Mouse (Mus musculus): ENCODE data around the gene Coro2a. TPM values are rescaled to one million over a fixed set of nuclear protein-coding genes. Genes with fewer than 3 reads are reported as not detected.

Gene Coro2a
- polyA plus RNA-seq, 2 experiments, result 2.2 to 3.2 TPM

DNA sequence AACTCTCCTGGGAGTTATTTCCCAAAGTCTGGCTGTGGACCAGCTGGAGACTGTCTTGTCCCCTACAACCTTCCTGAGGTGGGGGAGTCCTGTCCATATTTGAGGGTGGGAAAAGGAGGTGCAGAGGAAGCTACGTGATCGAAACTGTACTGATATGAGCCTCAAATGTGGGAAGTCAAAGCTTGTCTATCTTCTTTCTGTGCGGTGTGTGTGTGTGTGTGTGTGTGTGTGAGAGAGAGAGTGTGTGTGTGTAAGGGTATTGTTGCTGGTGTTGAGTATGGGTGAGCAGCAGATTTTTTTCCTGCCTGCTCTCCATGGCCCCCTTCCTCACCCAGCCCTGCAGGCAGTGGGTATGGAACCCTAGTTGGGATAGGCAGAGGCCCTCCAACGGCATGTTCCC is 37.8 kb downstream of the Coro2a start:
- no peak for ATAC-seq (ENCODE audit: low FRiP score, low read depth)
- H3K27me3 ChIP-seq (ENCODE audit: control insufficient read depth, insufficient read depth, low read length), result no peaks in the 10 kb centered on the region
- H3K36me3 ChIP-seq (ENCODE audit: control insufficient read depth, insufficient read depth, low read length), result no peaks in the 10 kb centered on the region
- H3K9me3 ChIP-seq (ENCODE audit: control insufficient read depth, low read length), result no peaks in the 10 kb centered on the region
- DNase-seq (ENCODE audit: low spot score), result no peak
- no peak overlapping the region for H3K4me2 ChIP-seq (replicated peaks; ENCODE audit: low read depth, low read length, severe bottlenecking)
- H3K4me1 ChIP-seq (ENCODE audit: control insufficient read depth, insufficient read depth, low read length), result no peaks in the 10 kb centered on the region
- H3K27ac ChIP-seq (replicated peaks; ENCODE audit: low read depth, low read length), result no peak overlapping the region
- H3K4me3 ChIP-seq (replicated peaks; ENCODE audit: low read length), result no peak overlapping the region
- 88% methylated on average over 4 of the region's 4 CpGs for WGBS
- H3K9ac ChIP-seq (ENCODE audit: low read depth, low read length, severe bottlenecking), result no peak overlapping the region
- TF ChIP-seq POLR2A (IDR thresholded peaks at IDR 0.05; ENCODE audit: borderline replicate concordance, extremely low read depth, insufficient read depth, insufficient read length), result no peak

DNA sequence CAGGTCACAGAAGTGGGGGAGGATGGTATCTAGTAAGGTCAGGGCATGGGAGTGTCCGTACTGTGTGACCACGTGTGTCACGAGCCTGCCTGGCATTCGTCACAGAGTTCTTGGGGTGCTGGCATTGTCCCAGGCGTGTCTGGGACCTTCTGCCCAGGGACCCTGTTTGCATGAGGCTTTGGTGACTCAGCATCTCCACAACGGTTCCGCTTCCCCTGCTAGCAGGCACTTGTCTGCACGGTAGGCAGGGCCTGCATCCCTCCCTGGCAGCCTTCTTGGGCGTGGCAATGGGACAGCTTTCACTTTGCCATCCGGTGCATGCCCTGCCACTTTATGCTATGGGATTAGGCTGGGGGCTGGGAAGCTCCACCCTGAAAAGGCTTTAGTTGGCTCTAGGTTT is 38.2 kb downstream of the Coro2a start:
- WGBS, result 68% methylated on average over 10 of the region's 10 CpGs
- Histone ChIP-seq H3K27ac (replicated peaks; ENCODE audit: low read depth, low read length) (no peak overlapping the region), H3K36me3 (ENCODE audit: control insufficient read depth, insufficient read depth, low read length) (no peaks in the 10 kb centered on the region), H3K4me3 (replicated peaks; ENCODE audit: low read length) (no peak overlapping the region), H3K9me3 (ENCODE audit: control insufficient read depth, low read length) (no peaks in the 10 kb centered on the region), H3K4me1 (ENCODE audit: control insufficient read depth, insufficient read depth, low read length) (no peaks in the 10 kb centered on the region), H3K4me2 (replicated peaks; ENCODE audit: low read depth, low read length, severe bottlenecking) (no peak overlapping the region), H3K9ac (ENCODE audit: low read depth, low read length, severe bottlenecking) (no peak overlapping the region), H3K27me3 (ENCODE audit: control insufficient read depth, insufficient read depth, low read length) (no peaks in the 10 kb centered on the region)
- no peak for ATAC-seq (ENCODE audit: low FRiP score, low read depth)
- TF ChIP-seq POLR2A (IDR thresholded peaks at IDR 0.05; ENCODE audit: borderline replicate concordance, extremely low read depth, insufficient read depth, insufficient read length), result no peak
- no peak for DNase-seq (ENCODE audit: low spot score)

DNA sequence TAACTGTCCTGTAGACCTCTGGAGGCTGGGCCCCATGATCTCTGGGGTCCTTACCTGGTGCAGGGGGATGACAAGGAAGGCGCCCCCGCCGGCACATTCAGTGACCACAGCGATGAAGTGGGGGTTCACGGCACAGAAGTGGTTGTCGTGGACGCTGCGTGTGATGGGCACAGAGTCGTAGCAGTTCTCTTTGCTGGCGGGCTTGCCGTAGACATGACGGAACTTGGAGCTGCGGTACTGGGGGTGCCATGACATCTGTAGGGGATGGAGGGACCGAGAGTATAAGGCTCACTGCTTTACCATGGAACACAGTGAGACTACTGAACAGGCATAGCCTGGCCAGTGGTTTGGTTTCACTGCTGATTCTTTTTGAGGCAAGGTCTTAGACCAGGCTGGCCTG is 39.2 kb downstream of the Coro2a start:
- no peak for TF ChIP-seq POLR2A (IDR thresholded peaks at IDR 0.05; ENCODE audit: borderline replicate concordance, extremely low read depth, insufficient read depth, insufficient read length)
- Histone ChIP-seq H3K4me2 (replicated peaks; ENCODE audit: low read depth, low read length, severe bottlenecking) (no peak overlapping the region), H3K27ac (replicated peaks; ENCODE audit: low read depth, low read length) (no peak overlapping the region), H3K4me3 (replicated peaks; ENCODE audit: low read length) (no peak overlapping the region), H3K36me3 (ENCODE audit: control insufficient read depth, insufficient read depth, low read length) (no peaks in the 10 kb centered on the region), H3K9me3 (ENCODE audit: control insufficient read depth, low read length) (no peaks in the 10 kb centered on the region), H3K4me1 (ENCODE audit: control insufficient read depth, insufficient read depth, low read length) (no peaks in the 10 kb centered on the region), H3K9ac (ENCODE audit: low read depth, low read length, severe bottlenecking) (no peak overlapping the region), H3K27me3 (ENCODE audit: control insufficient read depth, insufficient read depth, low read length) (no peaks in the 10 kb centered on the region)
- DNase-seq (ENCODE audit: low spot score), result no peak
- 90% methylated on average over 14 of the region's 14 CpGs for WGBS
- no peak for ATAC-seq (ENCODE audit: low FRiP score, low read depth)

DNA sequence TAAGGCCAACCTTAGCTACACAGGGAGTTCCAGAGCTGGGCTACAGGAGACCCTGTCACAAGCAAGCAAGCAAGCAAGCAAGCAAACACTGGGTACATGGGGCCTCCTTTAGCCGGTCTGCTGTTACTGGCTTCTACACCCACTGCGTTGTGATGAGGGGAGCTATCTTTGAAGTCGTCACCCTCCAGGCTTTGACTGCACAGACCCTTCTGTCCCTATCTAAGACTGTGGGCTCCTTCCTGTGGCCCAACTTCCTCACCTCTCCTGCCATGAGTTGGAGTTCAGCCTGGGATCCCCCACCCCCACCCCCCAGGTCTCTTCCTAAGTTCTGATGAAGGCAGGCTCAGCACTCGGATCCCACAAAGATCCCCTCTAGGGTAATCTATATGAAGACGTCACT is 40.0 kb downstream of the Coro2a start:
- Histone ChIP-seq H3K27ac (replicated peaks; ENCODE audit: low read depth, low read length) (no peak overlapping the region), H3K4me3 (replicated peaks; ENCODE audit: low read length) (no peak overlapping the region), H3K36me3 (ENCODE audit: control insufficient read depth, insufficient read depth, low read length) (no peaks in the 10 kb centered on the region), H3K9ac (ENCODE audit: low read depth, low read length, severe bottlenecking) (no peak overlapping the region), H3K9me3 (ENCODE audit: control insufficient read depth, low read length) (no peaks in the 10 kb centered on the region), H3K4me1 (ENCODE audit: control insufficient read depth, insufficient read depth, low read length) (no peaks in the 10 kb centered on the region), H3K4me2 (replicated peaks; ENCODE audit: low read depth, low read length, severe bottlenecking) (no peak overlapping the region), H3K27me3 (ENCODE audit: control insufficient read depth, insufficient read depth, low read length) (no peaks in the 10 kb centered on the region)
- WGBS, result 80% methylated on average over 5 of the region's 5 CpGs
- no peak for TF ChIP-seq POLR2A (IDR thresholded peaks at IDR 0.05; ENCODE audit: borderline replicate concordance, extremely low read depth, insufficient read depth, insufficient read length)
- ATAC-seq (ENCODE audit: low FRiP score, low read depth) (no peak), DNase-seq (ENCODE audit: low spot score) (no peak)

DNA sequence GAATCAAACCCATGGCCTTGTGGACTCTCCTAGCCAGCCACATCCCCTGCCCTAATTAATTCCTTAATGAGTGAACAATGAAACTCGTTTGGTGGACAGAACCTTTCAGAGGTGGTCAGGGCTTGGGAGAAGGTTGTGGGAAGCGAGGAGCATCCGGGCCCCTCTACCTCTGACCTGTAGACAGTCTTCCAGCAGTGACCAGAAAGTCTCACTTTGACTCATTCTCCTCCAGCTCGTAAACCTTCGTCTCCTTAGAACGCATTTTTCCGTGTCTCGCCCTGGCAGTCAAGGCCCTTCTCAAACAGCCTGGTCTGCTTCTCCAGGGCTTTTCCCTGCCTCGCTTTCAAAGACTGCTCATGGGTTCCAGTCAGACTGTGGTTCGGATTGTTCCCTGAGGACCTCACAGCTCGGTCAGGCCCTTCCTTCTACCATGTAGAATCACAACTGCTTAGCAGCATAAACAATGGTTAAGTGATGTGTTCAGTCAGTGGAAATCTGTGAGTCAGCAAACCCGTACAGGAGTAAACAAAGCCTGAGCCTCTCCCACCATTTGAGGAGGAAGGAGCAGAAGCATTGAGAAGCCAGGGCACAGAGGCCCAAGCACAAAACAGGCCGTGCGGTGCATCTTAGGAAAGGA is 41.8 kb downstream of the Coro2a start:
- DNase-seq (ENCODE audit: low spot score), result no peak

More for the DNA sequence above, 41.8 kb downstream of the Coro2a start:
- Histone ChIP-seq H3K4me3 (replicated peaks; ENCODE audit: low read length) (no peak overlapping the region), H3K36me3 (ENCODE audit: control insufficient read depth, insufficient read depth, low read length) (no peaks in the 10 kb centered on the region), H3K9me3 (ENCODE audit: control insufficient read depth, low read length) (no peaks in the 10 kb centered on the region), H3K27me3 (ENCODE audit: control insufficient read depth, insufficient read depth, low read length) (no peaks in the 10 kb centered on the region), H3K4me1 (ENCODE audit: control insufficient read depth, insufficient read depth, low read length) (no peaks in the 10 kb centered on the region), H3K9ac (ENCODE audit: low read depth, low read length, severe bottlenecking) (no peak overlapping the region), H3K27ac (replicated peaks; ENCODE audit: low read depth, low read length) (no peak overlapping the region), H3K4me2 (replicated peaks; ENCODE audit: low read depth, low read length, severe bottlenecking) (no peak overlapping the region)
- TF ChIP-seq POLR2A (IDR thresholded peaks at IDR 0.05; ENCODE audit: borderline replicate concordance, extremely low read depth, insufficient read depth, insufficient read length), result no peak
- WGBS, result 64% methylated on average over 14 of the region's 14 CpGs
- ATAC-seq (ENCODE audit: low FRiP score, low read depth), result no peak

All from limb, embryonic 14.5 days (tissue).